Mouse (Mus musculus) R1 (cell line): Measurements from ENCODE around the gene Trib2.

Source experiments
- DNase-seq: peaks from one replicate; pipeline ENCODE4 v3.0.0-alpha.2; 2018; ENCODE audit warnings: low read depth, low spot score

Gene Trib2

DNA sequence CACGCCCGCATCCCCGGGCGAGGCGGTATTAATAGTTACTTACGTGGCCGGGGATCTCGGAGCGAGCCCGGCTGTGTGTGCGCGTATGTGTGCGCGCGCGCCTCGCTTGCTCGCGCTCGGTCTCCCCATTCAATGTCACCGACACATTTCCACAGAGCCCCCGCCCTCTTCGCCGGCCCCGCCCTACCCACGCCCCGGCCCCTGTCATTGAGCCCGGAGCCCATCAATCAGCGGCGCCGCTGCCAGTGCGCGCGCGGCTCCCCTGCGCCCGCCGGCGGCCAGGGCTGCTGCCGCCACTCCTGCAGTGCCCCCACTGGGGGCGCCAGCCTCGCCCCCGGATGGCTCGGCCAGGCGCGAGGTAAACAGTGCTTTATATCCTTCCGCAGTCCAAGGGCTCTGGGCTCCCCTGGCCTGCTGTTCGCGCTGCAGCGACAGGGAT, at the start of gene Trib2:
TSS of gene Trib2 (minus strand) at position 183 of the 439 bp plus-strand sequence.
- DNase-seq: peak; percentile 90

DNA sequence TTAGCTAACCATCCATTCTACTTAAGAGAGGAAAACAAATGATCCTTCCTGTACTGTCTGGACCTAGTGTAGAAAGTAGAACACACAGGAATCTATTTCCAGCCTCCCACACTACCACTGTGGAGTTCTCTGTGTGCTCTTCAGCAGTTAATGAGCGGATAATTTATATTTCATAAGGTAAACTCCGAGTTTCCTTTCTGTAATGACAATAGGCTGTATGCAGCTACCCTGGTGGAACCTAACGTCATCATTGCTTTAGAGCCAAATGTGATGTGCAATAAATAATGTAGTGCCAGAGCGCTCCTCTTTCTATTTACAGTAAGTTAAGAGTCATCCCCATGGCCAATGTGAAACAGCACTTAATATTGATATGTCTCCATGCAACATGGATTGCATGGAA, 41.3 kb upstream of the Trib2 start:
- DNase-seq: no peak

DNA sequence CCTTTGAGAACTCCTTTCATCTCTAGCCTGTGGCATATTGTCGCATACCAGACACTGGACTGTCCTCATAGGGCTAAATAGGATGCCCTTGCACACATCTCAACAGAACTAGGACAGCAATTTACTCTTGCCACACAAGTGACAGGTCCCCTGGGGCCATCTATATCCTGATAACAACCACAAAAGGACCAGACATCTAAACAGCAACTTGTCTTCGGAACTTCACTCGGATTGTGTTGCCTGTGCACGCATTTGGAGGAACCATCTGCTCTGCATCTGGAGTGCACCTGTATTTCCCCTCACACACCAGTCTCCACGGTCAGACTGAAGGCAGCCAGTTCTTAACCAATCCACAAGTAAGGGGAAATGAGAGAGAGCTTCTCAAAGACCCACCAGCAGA, 39.2 kb upstream of the Trib2 start:
- DNase-seq: no peak

DNA sequence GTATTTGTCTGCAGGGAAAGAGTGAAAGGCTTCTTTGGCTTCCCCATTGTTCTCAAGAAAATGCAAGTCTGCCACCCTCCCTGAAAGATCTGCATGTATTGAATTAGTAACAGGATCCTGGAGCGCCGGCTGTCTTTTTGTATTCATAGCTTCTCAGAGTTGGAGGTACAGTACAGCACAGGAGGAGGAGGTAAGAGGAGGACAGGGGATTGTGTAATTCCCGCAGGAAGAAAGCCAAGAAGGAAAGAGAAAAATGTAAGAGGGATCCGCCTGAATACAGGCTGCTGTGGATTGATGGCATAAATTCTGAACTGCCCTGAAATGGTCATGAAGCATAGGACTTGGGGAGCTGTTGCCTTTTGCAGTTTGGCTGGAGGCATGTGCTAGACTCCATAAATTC, 36.1 kb upstream of the Trib2 start:
- peak; percentile 93 for DNase-seq

DNA sequence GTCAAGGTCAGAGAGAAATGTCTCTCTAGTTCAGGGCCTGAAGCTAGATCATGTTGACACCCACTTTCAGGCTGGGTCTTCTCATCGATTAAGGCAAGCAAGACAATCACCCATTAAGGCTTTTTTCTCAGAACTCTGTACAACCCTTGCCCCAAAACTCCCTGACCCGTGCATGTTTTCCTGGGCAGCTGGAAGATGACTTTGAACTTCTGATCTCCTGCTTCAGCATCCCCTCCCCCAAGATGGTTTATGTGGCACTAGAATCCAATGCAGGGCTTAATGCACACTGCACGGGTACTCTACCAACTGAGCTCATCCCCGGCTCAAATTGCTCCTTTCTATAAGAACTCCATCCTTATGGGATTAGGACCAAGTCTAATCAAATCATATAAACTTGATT, 35.3 kb upstream of the Trib2 start:
- DNase-seq: no peak

DNA sequence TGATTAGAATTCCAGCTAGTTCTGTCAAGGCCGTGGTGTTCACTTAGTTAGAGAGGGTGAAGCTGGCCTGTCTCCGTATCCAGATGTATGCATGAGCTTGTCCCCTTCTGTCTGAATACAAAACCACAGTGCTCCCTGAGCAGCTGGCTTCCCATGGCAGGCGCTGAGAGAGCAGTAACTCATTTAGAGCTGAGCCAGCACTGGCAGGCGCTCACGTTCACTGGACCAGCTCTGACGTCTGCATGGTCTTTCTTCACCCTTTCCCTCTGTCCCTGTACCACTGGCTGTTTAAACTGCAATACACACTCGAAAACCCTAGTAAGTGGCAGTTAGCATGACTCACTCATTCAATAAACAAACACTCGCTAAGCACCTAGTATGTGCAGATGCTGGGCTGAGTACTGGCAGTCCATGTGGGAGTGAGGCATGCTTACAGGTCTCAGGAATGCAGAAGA, 33.7 kb upstream of the Trib2 start:
- DNase-seq: no peak

DNA sequence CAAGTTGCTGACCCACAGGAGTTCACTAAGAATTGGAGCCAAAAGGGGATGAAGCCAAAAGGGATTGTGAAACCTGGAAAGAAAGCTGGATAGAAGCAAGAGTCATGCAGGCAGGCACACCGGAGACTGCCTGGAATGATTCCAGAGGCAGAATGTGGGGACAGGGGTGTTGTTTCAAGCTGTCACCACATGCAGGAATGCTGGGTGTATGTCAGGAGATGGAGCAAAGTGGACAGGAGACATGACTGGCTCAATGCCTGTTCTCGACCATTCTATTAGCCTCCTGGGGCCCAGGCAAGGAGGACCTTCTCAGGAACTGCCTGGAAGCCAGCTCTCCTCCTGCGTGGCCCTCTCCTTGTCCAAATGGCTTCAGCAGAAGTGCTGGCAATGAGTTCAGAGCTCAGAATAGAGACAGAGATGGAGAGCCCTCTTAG, 33.2 kb upstream of the Trib2 start:
- DNase-seq: no peak

DNA sequence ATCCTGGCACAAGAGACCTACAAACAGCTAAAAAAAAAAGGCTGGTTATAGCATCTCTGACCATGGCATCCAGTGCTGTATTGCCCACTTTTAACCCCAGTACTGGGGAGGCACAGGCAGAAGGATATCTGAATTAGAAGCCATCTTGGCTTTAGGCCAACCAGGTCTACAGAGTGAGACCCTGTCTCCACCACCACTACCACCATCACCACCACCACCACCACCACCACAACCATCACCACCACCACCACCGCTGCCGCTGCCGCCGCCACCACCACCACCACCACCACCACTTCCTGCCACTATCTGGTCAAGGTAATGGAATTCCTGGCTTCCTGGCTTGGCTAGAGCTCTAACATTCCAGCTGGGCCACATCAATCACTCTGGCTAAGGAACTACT, 31.7 kb upstream of the Trib2 start:
- DNase-seq: no peak

DNA sequence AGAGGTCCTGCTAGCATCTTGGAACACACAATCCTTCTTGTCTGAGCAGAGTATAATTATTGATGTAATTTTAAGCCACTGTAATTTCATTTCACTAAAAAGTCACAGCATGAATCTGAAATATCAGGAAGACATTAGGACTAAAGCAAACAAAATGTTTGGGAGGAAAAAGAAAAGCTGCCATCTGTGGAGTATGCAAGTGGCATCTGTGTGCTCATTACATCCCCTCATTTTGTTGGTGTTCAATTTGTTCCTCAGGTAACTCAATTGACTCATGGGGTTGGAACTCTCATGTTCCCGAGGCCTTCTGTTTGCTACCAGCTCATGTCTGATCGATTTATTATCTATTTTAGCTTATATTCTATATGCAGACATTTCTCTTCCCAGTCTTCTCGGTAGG, 28.0 kb upstream of the Trib2 start:
- no peak for DNase-seq

DNA sequence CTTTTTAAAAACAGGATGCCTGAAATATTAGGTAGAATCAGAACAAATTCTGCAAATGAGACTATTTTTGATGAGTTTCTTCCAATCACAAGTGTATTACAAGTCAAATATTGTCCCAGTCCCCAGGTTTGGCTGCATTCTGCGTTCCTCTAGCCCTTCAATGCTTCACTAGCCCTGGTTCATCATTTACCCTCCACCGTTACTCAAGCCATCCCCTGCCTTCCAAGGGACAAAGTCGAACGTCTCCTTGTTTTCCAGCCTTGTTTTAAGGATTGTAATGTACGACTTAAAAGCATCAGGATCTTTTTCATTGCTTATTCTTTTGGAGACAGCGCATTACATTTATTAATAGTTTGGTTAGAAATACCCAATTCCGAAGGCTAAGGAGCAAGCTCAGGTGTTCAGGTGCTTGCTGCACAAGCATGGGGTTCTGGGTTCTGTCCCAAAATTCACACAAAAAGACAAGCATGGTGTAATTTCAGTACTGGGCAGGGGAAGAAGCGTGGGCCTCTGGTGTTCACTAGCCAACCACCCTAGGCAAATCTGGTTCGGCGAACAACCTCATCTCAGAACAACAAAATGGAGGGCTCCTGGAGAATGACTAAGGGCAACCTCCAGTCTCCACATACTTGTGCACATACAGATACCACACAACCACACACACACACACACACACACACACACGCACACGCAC, 24.3 kb upstream of the Trib2 start:
- no peak for DNase-seq

DNA sequence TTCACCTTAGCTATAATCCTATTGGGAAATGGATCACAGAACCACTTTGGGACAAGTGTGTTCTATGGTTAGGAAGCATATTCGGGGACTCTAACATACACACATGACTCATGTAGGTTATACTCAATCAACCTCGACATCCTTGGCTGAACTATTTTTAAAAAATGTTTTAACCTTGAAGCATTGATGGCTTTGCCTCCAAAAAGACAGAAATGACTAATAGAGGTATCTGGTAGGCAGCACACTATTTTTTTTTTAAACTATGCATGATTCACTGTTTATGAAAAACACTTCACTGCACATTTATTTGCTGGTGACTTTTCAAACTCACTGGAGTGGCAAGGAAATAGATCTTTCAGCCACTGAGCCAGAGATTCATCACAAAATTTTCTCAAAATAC, 21.5 kb upstream of the Trib2 start:
- no peak for DNase-seq

DNA sequence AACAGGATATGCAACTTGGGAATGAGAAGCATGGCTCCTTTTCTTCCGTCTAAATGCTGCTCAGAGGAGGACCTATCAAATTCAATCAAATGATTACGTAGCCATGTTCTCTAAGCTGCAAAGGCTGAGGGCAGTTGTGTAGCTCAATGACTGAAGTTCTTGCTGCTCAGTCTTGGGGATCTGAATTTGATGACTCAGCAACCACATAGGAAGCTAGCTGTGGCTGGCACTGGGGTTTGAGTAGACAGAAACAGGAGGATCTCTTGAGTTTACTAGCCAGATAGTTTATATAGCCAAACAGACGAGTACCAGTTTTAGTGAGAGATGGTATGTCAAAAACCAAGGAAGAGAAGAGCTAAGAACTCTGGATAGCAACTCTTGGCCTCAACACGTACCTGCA, 20.8 kb upstream of the Trib2 start:
- no peak for DNase-seq

DNA sequence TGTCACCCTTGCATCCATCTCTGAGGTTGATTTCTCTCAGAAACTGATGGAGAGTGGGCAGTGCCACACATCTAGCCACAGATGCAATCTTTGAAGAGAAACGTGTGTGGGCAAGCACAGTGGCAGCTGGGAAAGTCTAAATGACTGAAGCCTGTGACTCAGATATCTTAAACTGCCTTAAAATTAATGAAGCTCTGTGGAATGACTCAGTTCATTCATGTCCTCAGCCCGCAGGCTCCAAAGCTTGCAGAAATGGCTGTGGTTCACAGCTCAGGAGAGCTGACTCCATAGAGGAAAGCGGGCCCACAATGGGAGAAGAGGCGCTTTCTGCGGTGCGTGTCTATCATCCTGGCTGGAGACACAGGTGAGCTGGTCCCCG, 15.9 kb upstream of the Trib2 start:
- DNase-seq: no peak

DNA sequence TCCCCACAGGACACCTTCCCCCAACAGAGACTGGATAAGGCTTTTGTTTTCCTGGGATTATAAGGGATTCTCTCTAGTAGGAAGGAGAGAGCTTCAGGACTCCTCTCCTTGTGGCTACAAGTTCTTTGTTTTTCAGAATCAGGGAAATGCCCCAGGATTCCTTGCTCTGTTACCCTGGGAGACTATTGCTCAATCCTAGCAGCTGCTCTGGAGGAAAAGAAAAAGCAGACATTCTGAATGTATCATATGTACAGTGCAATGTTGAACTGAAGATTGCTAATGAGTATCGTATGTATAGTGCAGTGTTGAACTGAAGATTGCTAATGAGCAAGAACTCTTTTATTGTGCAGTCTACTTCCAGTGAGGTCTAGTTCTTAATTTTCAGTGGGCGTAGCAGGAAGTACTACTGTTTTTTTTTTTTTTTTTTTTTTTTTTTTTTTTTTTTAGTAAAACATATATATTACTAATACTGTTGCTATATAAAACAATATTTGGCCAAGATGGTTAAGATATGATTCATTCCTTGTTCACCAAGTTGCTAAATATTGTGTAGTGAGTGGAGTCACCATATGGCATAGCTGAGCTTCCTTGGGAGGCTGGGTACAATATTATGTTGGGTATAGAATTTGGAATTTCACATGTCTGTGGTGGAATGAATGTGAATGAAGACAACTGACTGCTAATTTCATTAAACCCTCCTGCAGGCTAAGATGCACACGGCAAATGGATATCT, 15.4 kb upstream of the Trib2 start:
- DNase-seq: no peak

DNA sequence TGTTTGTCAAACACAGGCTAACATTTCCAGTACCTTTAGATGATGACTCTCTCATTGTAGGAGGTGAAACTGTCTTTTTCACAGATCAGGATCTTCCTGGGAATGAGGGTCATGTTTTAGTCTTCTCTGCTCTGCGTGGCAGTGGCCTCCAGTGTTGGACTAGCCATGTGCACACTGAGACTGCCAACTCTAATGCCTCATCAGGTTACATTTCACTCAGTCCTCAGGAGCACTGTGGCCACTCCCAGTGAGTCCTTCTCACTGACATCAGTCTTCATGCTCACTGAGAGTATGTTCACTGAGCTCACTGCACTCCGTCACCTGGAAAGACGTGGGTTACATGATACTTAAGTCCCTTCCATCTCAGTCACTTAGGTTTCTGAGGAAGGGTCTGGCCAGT, 14.0 kb upstream of the Trib2 start:
- no peak for DNase-seq

DNA sequence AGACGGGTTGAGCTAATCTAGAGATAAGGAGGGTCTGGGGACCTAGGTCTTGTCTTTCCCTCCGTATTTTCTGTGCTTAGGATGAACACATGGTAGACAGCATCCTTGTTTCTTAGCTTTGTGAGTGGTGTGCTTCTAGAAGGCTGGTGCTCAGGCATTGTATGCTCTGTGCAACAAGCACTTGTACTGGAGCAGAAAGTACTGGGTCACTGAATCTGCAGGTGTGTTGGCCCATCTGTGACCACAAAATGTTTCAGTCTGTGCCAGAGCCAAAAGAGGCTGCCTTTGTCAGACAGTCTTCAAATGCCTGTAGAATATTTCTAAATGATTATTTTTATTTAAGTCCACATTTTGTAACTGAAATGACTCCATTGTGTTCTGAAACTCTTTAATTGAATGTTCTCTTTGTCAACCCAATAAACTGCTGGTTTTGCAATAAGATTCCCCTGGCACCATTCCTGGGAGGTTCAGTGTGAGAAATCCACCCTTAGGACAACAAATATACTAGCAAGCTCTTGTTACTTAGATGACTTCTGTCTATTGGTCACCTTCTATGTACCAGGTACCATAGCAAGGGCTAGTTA, 12.2 kb upstream of the Trib2 start:
- no peak for DNase-seq

DNA sequence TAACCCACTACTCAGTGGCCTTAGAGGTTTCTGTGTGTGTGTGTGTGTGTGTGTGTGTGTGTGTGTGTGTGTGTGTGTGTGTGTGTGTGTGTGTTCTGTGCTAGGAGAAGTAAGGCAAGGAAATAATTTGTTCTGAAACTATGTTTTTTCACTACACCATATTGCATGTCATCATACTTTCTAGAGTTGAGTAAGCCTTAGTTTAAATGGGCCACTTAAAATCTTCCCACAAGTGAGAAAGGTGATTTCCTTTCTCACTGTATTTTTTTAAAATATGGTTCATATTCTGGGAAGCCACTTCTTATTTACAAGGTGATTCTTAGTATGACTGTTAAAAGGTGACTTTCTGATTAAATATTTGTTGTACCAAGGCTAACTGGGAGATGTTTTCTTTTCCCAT, 4.3 kb upstream of the Trib2 start:
- no peak for DNase-seq

DNA sequence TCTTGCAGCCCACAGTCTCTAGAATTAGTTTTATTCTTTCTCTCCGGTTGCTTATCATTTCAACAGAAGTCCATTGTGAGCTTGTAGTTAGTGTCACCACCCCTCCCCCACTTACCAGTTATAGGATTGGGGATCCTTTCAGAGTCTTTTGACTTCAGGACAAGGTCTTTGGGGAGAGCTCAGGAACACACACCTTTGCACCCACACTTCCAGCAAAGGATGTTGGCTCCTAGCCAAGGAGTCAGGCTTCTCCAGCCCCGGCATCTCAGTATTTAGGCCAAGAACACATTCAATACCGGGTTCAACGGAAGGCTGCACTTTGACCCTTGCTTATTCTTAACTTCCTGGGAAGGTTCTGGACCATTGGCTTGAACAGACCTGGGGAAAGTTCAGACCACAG, 643 bp upstream of the Trib2 start:
- no peak for DNase-seq

DNA sequence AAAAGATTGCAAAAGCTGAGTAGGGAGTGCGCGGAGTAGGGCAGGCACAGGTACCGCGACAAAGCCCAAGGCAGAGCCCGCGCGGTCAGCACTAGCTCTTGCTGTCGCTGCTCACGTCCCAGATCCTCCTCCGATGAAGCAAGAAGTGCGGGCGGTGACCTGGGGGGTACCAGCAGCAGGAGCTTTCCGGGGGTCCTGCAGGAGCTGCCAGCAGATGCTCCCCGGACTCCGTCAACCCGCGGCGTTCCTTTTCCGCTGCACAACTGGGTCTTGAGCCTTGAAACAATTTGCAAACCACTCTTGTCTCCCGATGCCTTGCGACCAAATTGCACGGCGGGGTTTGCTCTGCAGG, 492 bp downstream of the Trib2 start:
- no peak for DNase-seq

DNA sequence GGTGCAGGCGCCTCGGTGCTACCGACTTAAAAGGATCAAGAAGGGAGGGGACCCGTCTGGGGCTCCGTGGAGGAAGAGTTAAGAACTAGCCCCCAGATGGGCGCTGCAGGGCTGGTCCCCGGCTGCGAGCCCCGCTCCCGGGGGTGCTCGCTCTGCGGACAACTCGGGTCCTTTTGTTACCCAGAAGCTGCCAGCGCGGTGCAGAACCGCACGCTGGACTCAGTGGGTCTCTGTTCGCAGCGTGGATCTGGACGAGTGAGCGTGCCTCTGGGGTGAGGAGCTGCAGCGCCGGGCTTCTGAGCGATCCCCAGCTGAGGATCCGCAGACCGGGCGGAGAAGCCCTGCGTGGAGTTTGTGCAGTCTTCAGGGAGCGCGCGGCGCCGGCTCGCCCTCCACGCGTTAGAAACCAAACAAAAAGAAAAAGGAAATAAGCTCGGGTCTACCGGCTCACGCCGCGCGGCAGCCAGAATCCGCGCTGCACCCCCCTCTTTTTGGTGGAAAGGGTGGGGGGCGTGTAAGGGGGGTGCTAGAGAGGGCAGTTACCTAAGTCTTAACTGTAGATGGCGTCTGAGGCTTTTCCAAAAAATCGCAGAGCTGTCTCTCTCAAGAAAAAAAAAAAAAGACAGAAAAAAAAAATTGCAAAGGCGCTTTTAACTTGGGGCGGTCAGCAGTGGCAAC, 1.0 kb downstream of the Trib2 start:
- DNase-seq: peak; percentile 69

DNA sequence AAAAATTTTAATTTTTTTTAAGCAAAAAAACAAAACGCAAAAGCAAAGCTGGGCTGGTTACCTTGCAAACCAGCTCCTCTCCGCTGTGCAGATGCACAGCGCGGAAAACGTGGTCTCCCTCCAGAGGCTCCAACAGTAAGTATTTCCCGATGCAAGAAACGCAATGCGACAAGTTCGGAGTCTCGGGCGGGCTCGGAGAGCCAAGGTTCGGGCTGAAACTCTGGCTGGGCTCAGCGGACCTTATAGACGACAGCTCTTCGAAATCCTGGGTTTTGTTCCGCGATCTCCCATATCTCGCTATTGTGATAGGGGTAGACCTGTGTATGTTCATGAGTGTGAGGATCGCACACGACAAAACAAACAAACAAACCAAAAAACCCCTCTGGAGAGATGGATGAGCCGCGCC, 1.5 kb downstream of the Trib2 start:
- DNase-seq: peak; percentile 53

DNA sequence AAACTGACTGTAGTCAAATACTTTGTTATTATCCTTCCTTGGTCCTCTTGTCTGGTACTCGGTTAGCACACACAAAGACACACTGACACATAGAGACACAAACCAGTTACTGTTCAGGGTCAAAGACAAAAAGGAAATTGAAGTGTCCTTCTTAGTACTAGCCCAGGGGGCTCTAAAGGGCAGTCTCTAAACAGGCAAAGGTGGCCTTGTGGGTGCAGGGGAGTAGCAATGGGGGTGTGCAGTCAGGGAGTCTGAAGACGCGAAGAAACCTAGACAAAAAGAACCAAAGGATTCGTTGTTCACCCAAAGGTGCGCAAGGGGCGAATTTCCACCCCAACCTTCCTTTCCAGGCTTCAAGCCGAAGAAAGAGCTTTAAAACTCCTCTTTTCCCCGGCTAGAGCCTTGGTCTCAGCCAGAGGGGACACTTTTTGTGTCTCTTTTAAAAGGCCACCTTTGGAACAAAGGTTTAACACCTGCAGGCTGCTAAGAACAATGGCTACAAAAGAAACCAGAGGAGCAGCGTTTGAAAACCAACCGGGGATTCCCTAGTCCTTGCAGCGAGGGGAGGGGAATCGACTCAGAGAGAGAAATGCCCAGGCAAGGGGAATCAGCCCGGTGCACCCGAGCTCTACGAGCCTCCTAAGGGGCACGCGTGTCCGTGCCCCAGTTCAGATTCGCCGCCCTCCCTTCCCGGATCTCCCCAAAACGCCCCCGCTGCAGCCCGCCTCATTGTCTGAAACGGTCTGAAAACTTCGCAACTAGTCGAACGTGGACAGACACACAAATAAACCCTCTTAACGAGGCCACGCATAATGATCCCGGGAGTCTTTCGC, 2.3 kb downstream of the Trib2 start:
- peak; percentile 73 for DNase-seq
